Mouse (Mus musculus) monocyte, adult 2 months (primary cell): Measurements from ENCODE around the gene Fstl3.
"Not testable (repeated sequence)": the region's sequence is repeated elsewhere in the genome, so short reads cannot be mapped to it uniquely, and the experiment has no call there.

Experiments
- DNase-seq, 2 experiments: peaks; one replicate each; pipeline ENCODE4 v3.0.0; 2022; ENCODE audit warnings: low spot score in 2 of 2, low read depth in 1 of 2

The Fstl3 gene

GRCm38 (mm10) chr10:79777103-79777531, at the start of gene Fstl3:
TSS of gene Fstl3 (plus strand) at chr10:79777272.
- DNase-seq = no peak

GRCm38 (mm10) chr10:79728323-79729249, 48.5 kb upstream of the Fstl3 start:
- no peak for DNase-seq

- no peak for DNase-seq
Observed at GRCm38 (mm10) chr10:79729357-79729965, 47.6 kb upstream of the Fstl3 start.

- DNase-seq = no peak
Observed at GRCm38 (mm10) chr10:79732500-79732899, 44.6 kb upstream of the Fstl3 start.

GRCm38 (mm10) chr10:79733847-79734246, 43.2 kb upstream of the Fstl3 start:
- no peak for DNase-seq

- DNase-seq = no peak
Observed at GRCm38 (mm10) chr10:79735361-79735760, 41.7 kb upstream of the Fstl3 start.

- no peak for DNase-seq
Observed at GRCm38 (mm10) chr10:79736706-79737105, 40.4 kb upstream of the Fstl3 start.

- no peak for DNase-seq
Observed at GRCm38 (mm10) chr10:79738259-79738658, 38.8 kb upstream of the Fstl3 start.

GRCm38 (mm10) chr10:79739234-79739633, 37.8 kb upstream of the Fstl3 start:
- no peak for DNase-seq

GRCm38 (mm10) chr10:79740863-79741262, 36.2 kb upstream of the Fstl3 start:
- no peak for DNase-seq

GRCm38 (mm10) chr10:79743161-79743560, 33.9 kb upstream of the Fstl3 start:
- no peak for DNase-seq

- no peak for DNase-seq
Observed at GRCm38 (mm10) chr10:79743650-79744365, 33.3 kb upstream of the Fstl3 start.

GRCm38 (mm10) chr10:79745411-79745810, 31.7 kb upstream of the Fstl3 start:
- no peak for DNase-seq

GRCm38 (mm10) chr10:79745898-79746773, 30.9 kb upstream of the Fstl3 start, which contains the start of gene Polrmt:
TSS of gene Polrmt (minus strand) at chr10:79746581.
- peak; percentile 89 to 91 for DNase-seq

GRCm38 (mm10) chr10:79746774-79747151, 30.3 kb upstream of the Fstl3 start:
- DNase-seq = no peak

GRCm38 (mm10) chr10:79748496-79748895, 28.6 kb upstream of the Fstl3 start:
- DNase-seq = no peak

- no peak for DNase-seq
Observed at GRCm38 (mm10) chr10:79754856-79755516, 22.1 kb upstream of the Fstl3 start, which contains the start of gene Fgf22. TSS of gene Fgf22 (plus strand) at chr10:79755076.

- no peak for DNase-seq
Observed at GRCm38 (mm10) chr10:79755854-79756253, 21.2 kb upstream of the Fstl3 start.

GRCm38 (mm10) chr10:79756660-79757059, 20.4 kb upstream of the Fstl3 start:
- no peak for DNase-seq

- DNase-seq = not testable (repeated sequence)
Observed at GRCm38 (mm10) chr10:79759675-79760074, 17.4 kb upstream of the Fstl3 start.
